Mouse (Mus musculus) olfactory bulb, adult 2 months (tissue): ENCODE measurements around the gene L3mbtl2. TPM values are rescaled to one million over a fixed set of nuclear protein-coding genes. Genes with fewer than 3 reads are reported as not detected.

Source experiments
- H3K27ac ChIP-seq: fragments of 200-500 bp; 2 replicates; pipeline ENCODE4 v1.5.1; 2012; ENCODE audit warnings: low read depth, low read length; ENCODE audit not compliant: insufficient read depth
- H3K4me1 ChIP-seq: fragments of 200-500 bp; 2 replicates; pipeline ENCODE4 v1.6.1; 2012; ENCODE audit warnings: low read length; ENCODE audit not compliant: control insufficient read depth, insufficient read depth
- H3K4me3 ChIP-seq: fragments of 200-500 bp; 2 replicates; pipeline ENCODE4 v1.5.1; 2012; ENCODE audit warnings: mild to moderate bottlenecking, low read depth, low read length, moderate library complexity; ENCODE audit not compliant: insufficient read depth
- CTCF ChIP-seq: fragments of 200-500 bp; IDR thresholded peaks from 2 replicates; pipeline ENCODE4 v1.5.1; 2012; ENCODE audit warnings: low read depth, mild to moderate bottlenecking, low read length, moderate library complexity; ENCODE audit not compliant: insufficient read depth
- POLR2A ChIP-seq: fragments of 200-500 bp; IDR thresholded peaks from 2 replicates; pipeline ENCODE4 v1.6.1; 2012; ENCODE audit warnings: mild to moderate bottlenecking, low read depth, low read length, moderate library complexity; ENCODE audit not compliant: insufficient read depth
- WGBS: fragments of 180-500 bp; shearing (Covaris S2); methylation state at CpG from one replicate; pipeline ENCODE4 v1.1.7; 2018; 5-methylcytosine and 5-hydroxymethylcytosine counted together
- polyA plus RNA-seq: library from polyadenylated mRNA; stranded (reverse); fragments of >200 nt; gene quantifications from 2 replicates; pipeline ENCODE4 v1.2.4, GENCODE M21; 2012; ENCODE audit warnings: low replicate concordance; ENCODE audit not compliant: missing spikeins, insufficient read depth, insufficient read length

Gene L3mbtl2
- polyA plus RNA-seq, 1 experiment: not detected

- TF ChIP-seq CTCF (no peak), POLR2A (no peak)
- WGBS: 89% methylated on average over 13 of the region's 13 CpGs
- Histone ChIP-seq H3K27ac (no peak overlapping the region), H3K4me3 (no peak overlapping the region), H3K4me1 (no peaks in the 10 kb centered on the region)
Observed at GRCm38 (mm10) chr15:81702306-81703093, 38.8 kb downstream of the L3mbtl2 start.

GRCm38 (mm10) chr15:81703094-81703489, 39.4 kb downstream of the L3mbtl2 start:
- no peak overlapping the region for H3K4me3 ChIP-seq
- WGBS: 87% methylated on average over 3 of the region's 3 CpGs
- no peak overlapping the region for H3K27ac ChIP-seq
- H3K4me1 ChIP-seq: no peaks in the 10 kb centered on the region
- no peak for TF ChIP-seq CTCF
- TF ChIP-seq POLR2A: no peak

- TF ChIP-seq POLR2A (no peak), CTCF (no peak)
- Histone ChIP-seq H3K27ac (no peak overlapping the region), H3K4me1 (peaks cover 5% of the 10 kb centered on the region), H3K4me3 (no peak overlapping the region)
- 91% methylated on average over 11 of the region's 11 CpGs for WGBS
Observed at GRCm38 (mm10) chr15:81708991-81709390, 45.3 kb downstream of the L3mbtl2 start.

GRCm38 (mm10) chr15:81709686-81710085, 46.0 kb downstream of the L3mbtl2 start:
- Histone ChIP-seq H3K4me3 (no peak overlapping the region), H3K4me1 (peaks cover 5% of the 10 kb centered on the region), H3K27ac (no peak overlapping the region)
- 93% methylated on average over 1 of the region's 1 CpGs for WGBS
- TF ChIP-seq POLR2A (no peak), CTCF (no peak)

GRCm38 (mm10) chr15:81710801-81711200, 47.1 kb downstream of the L3mbtl2 start:
- H3K4me3 ChIP-seq: no peak overlapping the region
- TF ChIP-seq POLR2A (no peak), CTCF (no peak)
- H3K27ac ChIP-seq: no peak overlapping the region
- H3K4me1 ChIP-seq: peaks cover 5% of the 10 kb centered on the region
- 54% methylated on average over 4 of the region's 4 CpGs for WGBS

- 41% methylated on average over 6 of the region's 6 CpGs for WGBS
- TF ChIP-seq CTCF (no peak), POLR2A (no peak)
- Histone ChIP-seq H3K4me1 (peaks cover 14% of the 10 kb centered on the region), H3K4me3 (no peak overlapping the region), H3K27ac (peak overlapping the region; percentile 64; the same call in 1 of the 2 replicates)
Observed at GRCm38 (mm10) chr15:81713742-81714141, 50.1 kb downstream of the L3mbtl2 start.

- peaks cover 14% of the 10 kb centered on the region for H3K4me1 ChIP-seq
- H3K27ac ChIP-seq: peak overlapping the region; percentile 71
- WGBS: 55% methylated on average over 9 of the region's 9 CpGs
- no peak overlapping the region for H3K4me3 ChIP-seq
- no peak for TF ChIP-seq CTCF
- TF ChIP-seq POLR2A: no peak
Observed at GRCm38 (mm10) chr15:81718336-81719138, 54.8 kb downstream of the L3mbtl2 start.

GRCm38 (mm10) chr15:81719139-81719531, 55.4 kb downstream of the L3mbtl2 start:
- no peak overlapping the region; the same call in 1 of the 2 replicates for H3K27ac ChIP-seq
- WGBS: 90% methylated on average over 6 of the region's 6 CpGs
- TF ChIP-seq POLR2A (no peak), CTCF (no peak)
- peaks cover 14% of the 10 kb centered on the region for H3K4me1 ChIP-seq
- no peak overlapping the region for H3K4me3 ChIP-seq

- H3K4me3 ChIP-seq: no peak overlapping the region
- no peak overlapping the region for H3K27ac ChIP-seq
- H3K4me1 ChIP-seq: peaks cover 14% of the 10 kb centered on the region
- WGBS: 93% methylated on average over 5 of the region's 5 CpGs
- TF ChIP-seq POLR2A (no peak), CTCF (no peak)
Observed at GRCm38 (mm10) chr15:81722361-81722760, 58.7 kb downstream of the L3mbtl2 start.

GRCm38 (mm10) chr15:81723653-81724052, 60.0 kb downstream of the L3mbtl2 start:
- TF ChIP-seq POLR2A (no peak), CTCF (no peak)
- Histone ChIP-seq H3K4me1 (peaks cover 8% of the 10 kb centered on the region), H3K4me3 (no peak overlapping the region), H3K27ac (no peak overlapping the region)
- 94% methylated on average over 11 of the region's 11 CpGs for WGBS
